Mouse (Mus musculus): ENCODE measurements around the gene Rgsl1.

DNA sequence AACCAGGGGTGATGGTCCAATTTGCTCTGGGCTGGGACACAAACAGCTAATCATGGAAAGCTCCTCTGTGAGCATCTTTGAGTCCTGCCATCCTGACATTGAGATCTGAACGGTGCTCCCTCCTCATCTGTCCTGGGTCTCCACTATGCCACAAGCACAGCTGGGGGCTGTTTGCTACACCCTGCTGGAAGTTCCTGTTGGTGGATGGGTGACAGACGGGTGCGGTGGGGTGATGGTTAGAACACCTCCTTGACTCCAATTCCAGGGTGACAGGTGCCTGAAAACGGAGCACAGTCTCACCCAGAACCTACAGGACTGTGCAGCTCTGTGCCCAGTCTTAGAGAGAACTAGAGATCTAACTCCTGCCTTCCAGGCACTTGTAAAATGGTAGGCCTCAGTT is 109.1 kb downstream of the Rgsl1 start:
- TF ChIP-seq CTCF (conservative IDR thresholded peaks at IDR 0.05; ENCODE audit: insufficient read depth, insufficient read length, low read depth, low read length) = no peak
- TF ChIP-seq POLR2A (IDR thresholded peaks at IDR 0.05; ENCODE audit: low read depth, low read length) = no peak
